In genomic region chr1:51879333-51879770, GRCm38 (mm10) we compare ENCODE assay signal across 8 mouse cellular contexts. TPM values are rescaled to one million over a fixed set of nuclear protein-coding genes. Genes with fewer than 3 reads are reported as not detected.
A peak's percentile ranks its signal among the peaks of the same experiment; 100 is the strongest.
DNase-seq lines count a peak whose midpoint lies in the region.

No protein-coding gene starts in this region.

- peak; percentile 11 to 20 for DNase-seq in cerebellum, postnatal 25 days
- no peak for DNase-seq in cerebellum, adult 11-12 months
- peak; percentile 49 to 73 for DNase-seq in heart, adult 18-20 months
- DNase-seq in kidney, adult 18-20 months = peak; percentile 23
- peak; percentile 31 for DNase-seq in lung, postnatal 36 days
- DNase-seq in frontal cortex, postnatal 14 days (ENCODE audit: low spot score in 2 of 2) = no peak
- no peak for DNase-seq in cerebellum, adult 9-10 months
- DNase-seq in adrenal gland, postnatal 4 days (ENCODE audit: low spot score in 2 of 2) = no peak

RNA-seq across cellular contexts. Expression of gene Myo1b, which starts 36.5 kb away (rescaled TPM):
- 10 to 100 TPM; 24.8 to 30.0 TPM for total RNA-seq in heart, adult 18-20 months (2021)
- 10 to 100 TPM; 79.8 to 88.2 TPM for total RNA-seq in adrenal gland, postnatal 4 days (2021)

Comparison
In these comparisons a context has a peak if more than half of its experiments do, and no peak if none do; other contexts are left out.
1. DNase-seq: peak in cerebellum, postnatal 25 days (2 of 2), heart, adult 18-20 months (2 of 2), kidney, adult 18-20 months (single experiment) and lung, postnatal 36 days (single experiment); none in cerebellum, adult 11-12 months (single experiment), frontal cortex, postnatal 14 days (0 of 2), cerebellum, adult 9-10 months (single experiment) and adrenal gland, postnatal 4 days (0 of 2).